In the genomic region with DNA sequence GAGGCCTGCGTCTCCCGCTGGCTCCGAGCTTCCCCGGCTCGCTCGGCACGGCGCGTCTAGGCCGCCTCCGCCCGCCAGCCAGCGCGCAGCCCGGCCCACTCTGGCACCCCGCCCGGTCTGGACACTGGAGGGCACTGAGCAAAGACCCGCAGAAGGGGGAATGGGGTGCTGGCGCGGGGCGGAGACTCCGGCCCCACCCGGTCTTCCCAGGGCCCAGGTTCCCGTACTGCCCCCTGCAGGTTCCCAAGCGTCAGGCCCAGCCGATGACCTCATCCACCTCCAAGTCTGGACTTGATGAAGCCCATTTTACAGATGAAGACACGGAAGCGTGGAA, we compare ENCODE assay signal across 1 mouse cellular context.
TF ChIP-seq lines count a peak whose summit lies in the region.

No protein-coding gene starts in this region.

TF ChIP-seq in CH12.LX, 34 proteins besides CTCF, POLR2A, EP300 and RAD21:
- TF ChIP-seq RCOR1 (conservative IDR thresholded peaks at IDR 0.05; ENCODE audit: low read depth, low read length) (no peak), POLR2AphosphoS2 (IDR thresholded peaks at IDR 0.05; ENCODE audit: low read depth, low read length) (no peak), NRF1 (IDR thresholded peaks at IDR 0.05; ENCODE audit: low read depth, low read length) (0 out of 2 replicates have a peak, but pooled peaks have one; percentile 15), SMC3 (IDR thresholded peaks at IDR 0.05; ENCODE audit: low read depth, low read length) (peak; percentile 44), MAZ (IDR thresholded peaks at IDR 0.05; ENCODE audit: low read depth, low read length) (peak; percentile 83), ETS1 (conservative IDR thresholded peaks at IDR 0.05; ENCODE audit: low read depth, low read length) (no peak), UBTF (IDR thresholded peaks at IDR 0.05; ENCODE audit: low read depth, low read length) (0 out of 2 replicates have a peak, but pooled peaks have one; percentile 52), MAX (IDR thresholded peaks at IDR 0.05; ENCODE audit: low read length) (no peak), CHD1 (IDR thresholded peaks at IDR 0.05; ENCODE audit: low read depth, low read length) (peak; percentile 52; the same call in 1 of the 2 replicates), PAX5 (IDR thresholded peaks at IDR 0.05; ENCODE audit: low read length) (no peak), SIN3A (IDR thresholded peaks at IDR 0.05; ENCODE audit: low read length) (peak; percentile 74; the same call in 1 of the 2 replicates), TBP (conservative IDR thresholded peaks at IDR 0.05; ENCODE audit: low read depth, low read length) (no peak), CHD2 (IDR thresholded peaks at IDR 0.05; ENCODE audit: low read length) (no peak), JUND (conservative IDR thresholded peaks at IDR 0.05; ENCODE audit: low read depth, low read length) (peak; percentile 87), KAT2A (IDR thresholded peaks at IDR 0.05; ENCODE audit: insufficient replicate concordance, low read length) (no peak), MXI1 (IDR thresholded peaks at IDR 0.05; ENCODE audit: low read depth, low read length) (peak; percentile 57; the same call in 1 of the 2 replicates), MYC (IDR thresholded peaks at IDR 0.05; ENCODE audit: low read depth, low read length) (no peak), MAFK (IDR thresholded peaks at IDR 0.05; ENCODE audit: insufficient replicate concordance, low read length) (no peak), BHLHE40 (IDR thresholded peaks at IDR 0.05; ENCODE audit: low read depth, low read length) (no peak), USF2 (conservative IDR thresholded peaks at IDR 0.05; ENCODE audit: low read depth, low read length) (no peak), MEF2A (IDR thresholded peaks at IDR 0.05; ENCODE audit: borderline replicate concordance, low read depth, low read length) (0 out of 2 replicates have a peak, but pooled peaks have one; percentile 63), ELF1 (IDR thresholded peaks at IDR 0.05; ENCODE audit: low read depth, low read length) (no peak), NELFE (IDR thresholded peaks at IDR 0.05; ENCODE audit: low read depth, low read length) (peak; percentile 75), USF1 (IDR thresholded peaks at IDR 0.05; ENCODE audit: low read depth, low read length) (no peak), ZMIZ1 (IDR thresholded peaks at IDR 0.05; ENCODE audit: low read depth, low read length) (peak; percentile 83), TCF12 (IDR thresholded peaks at IDR 0.05; ENCODE audit: low read depth, low read length) (peak; percentile 61; the same call in 1 of the 2 replicates), ZNF384 (IDR thresholded peaks at IDR 0.05; ENCODE audit: low read depth, low read length) (no peak; the same call in 1 of the 2 replicates), E2F4 (IDR thresholded peaks at IDR 0.05; ENCODE audit: insufficient replicate concordance, low read depth, low read length) (no peak), ZC3H11A (IDR thresholded peaks at IDR 0.05; ENCODE audit: low read depth, low read length) (no peak), HCFC1 (IDR thresholded peaks at IDR 0.05; ENCODE audit: low read depth, low read length) (peak; percentile 27; the same call in 1 of the 2 replicates), GABPA (IDR thresholded peaks at IDR 0.05; ENCODE audit: insufficient replicate concordance, low read depth, low read length) (no peak), ZKSCAN1 (IDR thresholded peaks at IDR 0.05; ENCODE audit: borderline replicate concordance, low read depth, low read length) (no peak), IRF4 (IDR thresholded peaks at IDR 0.05; ENCODE audit: low read depth, low read length) (peak; percentile 40; the same call in 1 of the 2 replicates), JUN (IDR thresholded peaks at IDR 0.05; ENCODE audit: insufficient read depth, low read depth, low read length) (peak; percentile 95)
